Mouse (Mus musculus) mouse embryonic stem cell (cell line): ENCODE results near the gene Themis3.

Source experiments
- in situ Hi-C, 2 experiments: fragments of 300-500 bp; cut with MboI; formaldehyde crosslinking; loops; 1 replicate in 1 of 2; 3 replicates in 1 of 2; pipeline ENCODE4 v1.14.3; 2019 to 2020; ENCODE audit warnings: low sequenced_read_pairs in 2 of 2, low pct_unique_long_range_greater_than_20kb in 1 of 2, mixed read lengths in 1 of 2; ENCODE audit not compliant: unreplicated experiment in 1 of 2

The Themis3 gene

DNA sequence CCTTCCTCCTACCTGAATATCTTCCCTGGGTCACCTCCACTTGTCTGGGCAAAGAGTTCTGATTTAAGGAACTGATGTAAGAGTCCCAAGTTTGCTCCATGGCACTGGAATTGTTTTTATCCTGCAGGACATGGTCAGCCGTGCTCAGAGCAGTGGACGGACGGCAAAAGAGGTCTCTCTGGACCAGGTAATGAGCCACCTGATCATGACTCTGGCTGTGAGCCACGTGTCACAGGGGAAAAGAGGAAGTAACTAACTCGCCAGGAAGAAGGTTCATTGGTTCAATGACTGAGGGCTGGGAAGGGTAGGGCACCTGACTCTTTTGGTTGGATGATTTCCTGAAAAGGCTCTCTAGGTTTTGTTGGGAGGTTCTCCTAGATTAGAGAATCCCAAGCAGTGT lies at the start of gene Themis3:
Gene Themis3 (minus strand): TSS at position 187 of the 400 bp plus-strand sequence.
- in situ Hi-C loops: no loop called here

DNA sequence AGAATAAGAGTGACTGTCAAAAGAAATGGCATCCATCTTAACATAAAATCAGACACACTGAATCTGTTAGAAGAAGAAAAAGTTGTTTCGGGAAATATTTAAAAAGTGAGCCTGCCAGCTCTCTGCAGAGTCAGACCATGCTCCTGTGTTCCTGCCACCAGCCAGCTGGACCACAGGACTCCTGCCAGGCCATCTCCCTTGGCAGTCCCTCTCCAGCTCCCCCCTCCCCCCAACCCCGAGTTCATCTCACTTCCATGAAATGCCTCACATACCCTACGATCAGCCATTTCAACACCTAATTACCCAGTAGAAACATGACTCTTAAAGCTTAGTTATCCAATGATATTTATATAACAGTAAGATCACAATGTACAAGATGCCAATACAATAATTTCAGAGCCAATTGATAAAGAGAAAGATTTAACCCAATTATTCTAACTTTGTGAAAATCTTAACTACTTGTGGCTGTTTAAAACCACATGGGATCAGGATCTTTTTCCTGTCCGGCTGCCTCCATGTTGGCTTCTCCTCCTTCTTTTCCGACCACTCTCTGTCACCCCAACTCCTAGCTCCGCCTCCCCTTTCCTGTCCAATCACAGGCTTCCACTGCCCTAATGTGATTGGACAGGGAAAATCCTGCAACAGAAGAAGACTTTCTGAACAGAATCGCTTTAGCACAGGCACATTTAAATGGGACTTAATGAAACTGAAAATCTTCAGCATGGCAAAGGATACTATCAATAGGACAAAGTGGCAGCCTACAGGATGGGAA lies 43.7 kb upstream of the Themis3 start:
- in situ Hi-C loops: no loop called here

GRCm38 (mm10) chr17:66619996-66620656 lies 25.7 kb upstream of the Themis3 start:
- in situ Hi-C loops: no loop called here

GRCm38 (mm10) chr17:66619255-66619826 lies 24.9 kb upstream of the Themis3 start:
- in situ Hi-C loops: no loop called here

- in situ Hi-C loops: no loop called here
Measured at GRCm38 (mm10) chr17:66610032-66610431, 15.6 kb upstream of the Themis3 start.

DNA sequence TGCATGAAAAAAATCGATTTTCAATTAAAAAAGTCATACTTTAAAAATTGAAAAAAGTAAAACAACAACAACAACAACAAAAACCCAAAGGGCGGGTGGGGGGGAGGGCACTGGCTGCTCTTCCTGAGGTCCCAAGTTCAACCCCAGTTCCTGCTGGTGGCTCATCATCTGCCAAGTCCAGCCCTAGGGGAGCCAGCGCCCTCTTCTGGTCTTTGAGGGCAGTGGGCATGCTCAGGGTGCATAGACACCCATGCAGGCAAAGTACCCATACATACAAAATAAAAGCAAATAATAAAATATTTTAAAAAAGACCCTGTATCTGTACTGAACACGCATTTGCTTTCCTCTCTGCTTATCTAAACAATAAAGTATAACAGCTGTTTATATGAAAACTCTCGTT lies 10.5 kb upstream of the Themis3 start:
- in situ Hi-C loops: no loop called here

DNA sequence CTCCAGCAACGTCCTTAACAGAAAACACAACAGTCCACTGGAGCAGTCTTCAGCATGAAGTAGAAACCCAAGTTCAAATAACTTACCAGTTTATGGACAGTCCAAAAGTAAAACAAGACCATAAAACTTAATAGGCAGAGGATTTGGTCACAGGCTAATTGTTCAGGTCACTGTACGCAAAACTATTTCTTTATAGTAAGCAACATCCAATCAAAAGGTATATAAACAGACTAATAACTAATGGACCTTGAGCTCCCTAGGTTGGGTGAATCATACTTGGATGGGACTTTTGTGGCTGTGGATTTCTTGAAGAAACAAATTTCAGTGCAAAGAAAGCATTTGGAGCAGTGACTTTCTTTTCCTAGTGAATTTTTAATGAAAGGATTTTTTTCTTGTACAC lies 6.8 kb upstream of the Themis3 start:
- in situ Hi-C loops: no loop called here

DNA sequence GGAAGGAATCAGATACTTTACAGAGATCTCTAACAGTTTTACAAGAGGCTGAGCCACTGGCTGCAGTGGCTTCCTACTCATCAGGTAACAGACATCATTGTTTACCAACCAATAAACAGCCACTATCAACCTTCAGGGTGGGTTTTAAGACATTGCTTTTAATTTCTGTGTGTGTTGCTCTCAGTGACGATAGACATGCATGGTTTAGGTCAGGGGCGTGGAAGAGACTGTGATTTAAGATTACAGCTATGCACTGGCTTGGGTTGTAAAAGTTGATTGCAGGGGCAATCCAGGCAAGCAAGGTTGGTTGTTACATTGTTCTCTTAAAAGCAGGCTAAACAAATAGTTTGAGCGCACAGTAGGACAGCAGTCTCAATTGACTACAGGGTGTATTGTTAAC lies 1.4 kb upstream of the Themis3 start:
- in situ Hi-C loops: no loop called here

GRCm38 (mm10) chr17:66595256-66595655 lies 835 bp upstream of the Themis3 start:
- in situ Hi-C loops: no loop called here

DNA sequence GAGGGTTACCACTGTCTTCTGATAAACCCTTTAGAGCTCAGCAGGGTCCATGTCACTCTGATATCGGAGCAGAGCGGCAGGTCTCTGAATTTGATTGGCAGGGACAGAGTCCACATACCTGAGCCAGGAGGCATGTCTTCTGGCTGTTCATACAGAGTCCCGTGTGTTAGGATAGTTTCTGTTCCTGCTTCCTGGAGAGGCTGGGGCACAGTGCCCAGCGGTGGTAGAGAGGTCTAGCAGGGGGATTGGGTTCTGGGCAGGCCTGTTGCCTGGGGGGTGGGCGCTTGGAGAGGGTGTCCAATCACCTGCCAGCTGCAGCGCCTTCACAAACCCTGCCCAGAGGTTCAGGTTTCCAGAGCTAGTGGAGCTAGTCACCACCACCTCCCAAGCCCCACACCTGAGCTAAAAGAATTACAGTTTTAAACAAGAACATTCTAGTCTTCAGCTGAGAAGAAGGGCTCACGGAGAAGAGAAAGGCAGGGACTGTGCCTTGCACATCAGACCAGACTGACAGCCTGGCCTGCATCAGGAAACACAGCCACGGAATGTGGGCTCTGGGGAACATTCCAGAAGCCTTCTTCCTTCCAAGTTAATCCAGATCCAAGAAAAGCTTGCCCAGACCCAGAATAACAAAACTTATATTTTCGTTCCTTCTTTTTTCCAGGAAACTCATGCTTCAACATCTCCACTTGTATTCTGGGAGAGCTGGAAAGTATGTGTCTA lies 3.9 kb downstream of the Themis3 start:
- in situ Hi-C loops: no loop called here

- in situ Hi-C loops: no loop called here
Measured at GRCm38 (mm10) chr17:66589864-66590263, 4.6 kb downstream of the Themis3 start.

- in situ Hi-C loops: no loop called here
Measured at GRCm38 (mm10) chr17:66586741-66587140, 7.7 kb downstream of the Themis3 start.

GRCm38 (mm10) chr17:66586078-66586477 lies 8.3 kb downstream of the Themis3 start:
- in situ Hi-C loops: no loop called here

GRCm38 (mm10) chr17:66580990-66581389 lies 13.4 kb downstream of the Themis3 start:
- in situ Hi-C loops: no loop called here

- in situ Hi-C loops: no loop called here
Measured at GRCm38 (mm10) chr17:66578007-66578406, 16.4 kb downstream of the Themis3 start.

DNA sequence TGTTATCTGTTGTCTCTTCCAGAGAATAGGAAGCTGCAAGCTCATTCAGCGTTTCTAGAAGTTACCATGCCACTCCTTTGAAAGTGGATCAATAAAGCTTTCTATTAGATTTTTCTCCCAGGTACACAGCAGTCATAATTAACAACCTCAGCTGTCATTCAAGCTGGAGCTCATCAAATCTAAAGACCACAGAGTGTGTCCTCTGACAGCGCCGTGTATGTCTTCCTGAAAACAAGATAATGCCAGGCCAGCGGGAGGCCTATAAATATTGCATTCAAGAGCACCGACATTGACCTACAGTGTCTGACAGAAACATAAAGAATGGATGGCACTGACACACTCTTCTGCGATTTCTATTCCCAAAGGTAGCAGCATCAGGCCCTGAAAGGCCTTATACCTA lies 16.9 kb downstream of the Themis3 start:
- in situ Hi-C loops: no loop called here

- in situ Hi-C loops: no loop called here
Measured at GRCm38 (mm10) chr17:66572677-66573060, 21.8 kb downstream of the Themis3 start.

GRCm38 (mm10) chr17:66571860-66572676 lies 22.4 kb downstream of the Themis3 start:
- in situ Hi-C loops: no loop called here
